Mouse (Mus musculus): ENCODE results near the gene Gm17783.
"Not testable (repeated sequence)": the region's sequence is repeated elsewhere in the genome, so short reads cannot be mapped to it uniquely, and the experiment has no call there.

Gene Gm17783

GRCm38 (mm10) chr16:45531950-45532349 lies at the start of gene Gm17783:
Gene Gm17783, minus strand, starts transcription at chr16:45532050.
- DNase-seq, result no peak

DNA sequence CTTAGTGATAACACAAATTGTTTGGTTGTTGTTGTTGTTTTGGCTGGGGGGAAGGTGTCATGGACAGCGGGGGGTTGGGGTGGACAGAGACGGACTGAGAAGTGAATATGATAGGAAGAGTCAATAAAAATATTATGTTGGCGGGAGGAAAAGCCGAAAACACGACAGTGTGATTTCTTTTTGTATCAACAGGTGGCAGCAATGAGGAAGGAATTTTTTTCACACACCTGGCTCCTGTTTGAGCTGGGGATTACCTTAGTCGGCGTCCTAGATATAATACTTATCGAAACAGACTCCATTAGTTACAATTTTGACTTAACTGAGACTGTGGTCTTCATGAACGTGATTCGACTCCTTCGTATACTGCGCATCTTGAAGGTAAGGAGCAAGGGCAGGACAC lies 48.0 kb upstream of the Gm17783 start:
- no peak for DNase-seq

- DNase-seq, result no peak
Measured at GRCm38 (mm10) chr16:45572307-45572706, 40.5 kb upstream of the Gm17783 start.

GRCm38 (mm10) chr16:45561747-45562146 lies 29.9 kb upstream of the Gm17783 start:
- DNase-seq, result no peak

DNA sequence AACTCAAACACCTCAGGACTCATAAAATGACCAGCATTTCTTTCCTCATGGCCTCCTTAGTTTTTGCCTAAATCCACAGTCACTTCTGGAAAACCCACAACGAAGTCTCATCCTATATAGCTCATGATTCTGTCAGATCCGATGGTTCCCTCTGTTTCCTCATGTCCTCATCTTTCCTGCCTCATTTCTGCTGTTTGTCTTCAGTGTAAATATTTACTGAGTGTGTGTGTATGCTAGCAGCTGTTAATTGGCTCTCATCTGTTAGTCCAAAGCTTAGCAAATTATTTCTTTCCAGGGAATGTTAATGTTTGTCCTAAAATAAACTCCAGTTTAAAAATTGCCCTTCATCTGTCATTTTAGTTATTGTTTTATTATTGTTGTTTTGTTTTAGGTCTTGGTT lies 19.7 kb upstream of the Gm17783 start:
- DNase-seq, result no peak

- no peak for DNase-seq
Measured at GRCm38 (mm10) chr16:45547982-45548381, 16.1 kb upstream of the Gm17783 start.

DNA sequence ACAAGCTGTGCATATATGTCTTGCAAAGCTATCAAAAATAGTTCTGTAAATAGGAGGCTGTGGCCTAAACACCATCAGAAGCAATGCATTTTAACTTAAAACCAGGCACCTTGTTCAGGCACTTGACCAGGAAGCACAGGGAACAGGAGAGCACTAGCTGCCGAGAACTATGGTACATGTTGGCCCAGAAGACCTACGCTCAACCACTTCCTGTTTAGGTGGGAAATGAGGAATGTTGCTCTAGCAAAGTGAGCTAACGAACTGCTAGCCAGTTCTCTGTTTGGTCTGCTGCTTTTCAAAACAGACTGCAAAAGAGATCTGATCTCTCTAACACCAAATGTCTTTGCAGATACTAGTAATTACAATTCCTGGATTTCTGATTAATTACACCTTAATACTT lies 12.5 kb upstream of the Gm17783 start:
- no peak for DNase-seq

DNA sequence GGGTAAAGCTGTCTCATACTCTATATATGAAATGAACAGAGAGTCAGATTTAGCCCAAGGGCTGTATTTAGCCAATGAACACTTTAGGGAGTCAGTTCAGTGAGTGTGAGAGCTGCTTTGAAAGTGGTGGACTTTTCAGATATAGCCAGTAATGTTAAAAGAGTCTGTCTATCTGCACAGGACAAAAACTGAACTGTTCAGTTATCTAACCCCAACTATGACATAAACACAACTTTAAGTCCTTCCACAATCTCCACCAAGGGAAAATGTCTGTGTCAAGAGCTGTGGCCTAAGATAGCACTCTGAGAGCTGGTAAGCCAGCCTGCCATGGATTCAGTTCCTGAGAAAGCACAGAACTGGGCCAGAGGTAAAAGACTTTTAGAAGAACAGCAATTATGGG lies 10.3 kb upstream of the Gm17783 start:
- no peak for DNase-seq

DNA sequence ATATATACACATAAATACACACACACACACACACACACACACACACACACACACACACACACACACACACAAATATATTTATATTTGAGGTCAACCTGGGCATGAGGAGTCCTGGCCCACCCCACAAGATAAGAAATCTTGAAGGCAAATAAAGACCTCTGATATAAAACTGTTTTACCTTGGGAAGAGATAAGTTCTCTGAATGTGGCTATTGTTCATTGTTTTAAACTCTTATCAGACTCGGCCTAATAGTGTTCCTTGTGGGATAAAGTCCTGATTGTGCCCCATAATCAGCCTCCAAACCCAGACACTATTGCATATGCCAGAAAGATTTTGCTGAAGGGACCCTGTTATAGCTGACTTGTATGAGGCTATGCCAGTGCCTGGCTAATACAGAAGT lies 6.5 kb upstream of the Gm17783 start:
- DNase-seq, result not testable (repeated sequence)

GRCm38 (mm10) chr16:45535009-45535408 lies 3.2 kb upstream of the Gm17783 start, which contains the start of gene Slc9c1:
Gene Slc9c1, plus strand, starts transcription at chr16:45535309.
- no peak for DNase-seq

DNA sequence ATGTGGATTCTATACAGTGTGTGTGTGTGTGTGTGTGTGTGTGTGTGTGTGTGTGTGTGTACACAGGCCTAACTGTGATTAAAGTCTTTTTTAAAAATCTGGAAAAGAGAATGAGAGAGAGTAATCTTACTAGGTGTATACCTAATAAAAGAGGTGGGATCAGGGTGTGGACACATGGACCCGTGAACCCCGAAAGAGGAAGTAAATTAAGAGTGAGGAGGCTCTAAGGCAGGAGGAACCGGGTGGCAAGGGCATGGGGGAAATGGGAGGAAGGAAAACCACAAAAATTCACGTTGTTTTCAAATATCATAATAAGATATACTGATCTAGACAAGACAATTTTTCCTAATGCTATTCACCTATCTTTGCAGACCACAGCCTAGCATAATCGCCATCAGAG lies 6.3 kb downstream of the Gm17783 start:
- no peak for DNase-seq

DNA sequence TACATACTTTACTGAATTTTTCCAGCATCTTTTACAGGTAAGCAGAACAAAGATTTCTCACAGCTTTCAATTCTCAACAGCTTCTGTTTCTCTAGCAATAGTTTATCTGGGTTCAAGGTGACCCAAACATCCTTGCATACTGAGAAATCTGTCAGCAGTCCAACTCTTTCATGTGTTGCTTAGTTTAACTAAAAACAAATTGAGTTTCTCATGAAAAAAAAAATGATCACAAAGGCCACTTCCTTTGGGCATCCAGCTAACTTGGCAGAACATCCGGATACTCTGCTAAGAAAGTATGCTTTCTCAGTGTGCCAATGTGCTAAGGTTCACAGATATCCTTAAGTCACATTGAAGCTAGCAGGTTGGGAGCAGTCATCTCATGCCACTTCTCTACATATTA lies 36.5 kb downstream of the Gm17783 start:
- no peak for DNase-seq

- no peak for DNase-seq
Measured at GRCm38 (mm10) chr16:45492927-45493326, 38.9 kb downstream of the Gm17783 start, which contains the start of gene Gm609. Gene Gm609, minus strand, starts transcription at chr16:45492969.

DNA sequence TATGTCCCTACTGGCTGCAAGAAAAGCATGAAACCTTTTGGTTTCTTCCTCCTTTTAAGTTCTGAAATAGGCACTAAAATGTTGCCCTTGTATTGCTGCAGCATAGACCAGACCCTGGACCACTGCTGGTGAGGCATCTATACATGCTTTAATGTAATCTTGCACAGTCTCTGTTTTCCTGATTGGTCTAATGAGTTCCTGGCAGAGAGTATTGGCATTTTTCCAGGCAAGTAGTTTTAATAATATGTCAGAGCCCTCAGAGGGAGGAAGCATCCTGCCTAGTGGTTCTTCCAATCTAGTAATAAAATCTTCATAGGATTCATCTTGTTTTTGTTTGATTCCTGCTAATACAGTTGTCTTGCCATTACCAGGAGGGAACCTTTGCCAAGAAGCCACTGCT lies 54.9 kb downstream of the Gm17783 start:
- no peak for DNase-seq

DNA sequence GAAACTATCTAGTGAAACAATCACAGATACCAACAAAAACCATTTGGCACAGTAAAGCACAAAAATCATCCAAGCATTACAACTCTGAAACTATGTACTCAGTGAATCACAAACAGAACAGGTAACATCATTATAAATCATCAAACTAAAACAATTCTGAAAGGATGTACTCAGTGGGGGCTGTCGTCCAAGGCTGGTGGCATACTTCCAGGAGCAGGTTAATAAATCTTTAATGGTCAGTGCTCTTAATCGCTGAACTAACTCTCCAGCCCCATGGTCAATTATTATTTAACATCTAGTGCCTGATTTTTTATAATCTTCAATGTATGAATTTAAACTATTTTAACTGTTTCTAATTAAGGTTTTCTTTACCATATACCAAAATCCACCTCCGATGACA lies 60.0 kb downstream of the Gm17783 start:
- not testable (repeated sequence) for DNase-seq

Data from thymus, postnatal 4 days (tissue).